Mouse (Mus musculus): ENCODE data around the gene Wdr37.

DNA sequence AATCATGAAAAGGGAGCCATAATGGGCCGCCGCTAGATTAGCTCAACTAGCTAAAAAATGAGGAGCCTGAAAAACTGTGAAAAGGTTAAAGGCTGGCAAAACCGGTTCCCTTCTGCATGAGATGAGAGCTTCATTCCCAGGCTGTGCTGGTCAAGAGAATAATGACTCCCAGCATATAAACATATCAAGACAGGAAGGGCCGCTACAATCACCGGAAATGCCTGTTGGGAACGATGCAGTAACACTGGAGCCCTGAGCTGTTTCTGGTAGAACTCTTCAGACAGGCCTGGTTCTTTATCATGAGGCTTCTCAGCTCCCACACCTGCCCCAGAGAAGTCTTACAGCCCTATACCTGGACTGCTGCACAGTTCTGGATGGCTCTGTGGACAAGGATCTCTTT, 31.8 kb downstream of the Wdr37 start:
- TF ChIP-seq CTCF (conservative IDR thresholded peaks at IDR 0.05; ENCODE audit: low read length) (no peak), NANOG (IDR thresholded peaks at IDR 0.05; ENCODE audit: borderline replicate concordance, low read length) (no peak)

Data from E14TG2a.4 (cell line).